Mouse (Mus musculus) Patski (cell line): ENCODE measurements at regions not wholly inside any gene's neighbourhood (a gene's known extent, or its start where the extent isn't known, plus 50 kb on each side); places are given as distances from the start of the nearest gene placed in this dataset.

Source experiments
- ATAC-seq: fragments of 100-300 bp; one replicate; pipeline ENCODE4 v1.8.0; 2021
- CTCF ChIA-PET: fragments of 350-600 bp; sonication (Branson Sonifier 250); formaldehyde crosslinking; loops from one replicate; lab custom pipeline; 2022; ENCODE audit warnings: inconsistent platforms; lab: Charles Lee
- POLR2A ChIA-PET: fragments of 350-600 bp; sonication (Branson Sonifier 250); formaldehyde crosslinking; loops from one replicate; lab custom pipeline; 2022; ENCODE audit warnings: antibody characterized with exemption, inconsistent platforms; lab: Charles Lee
- DNase-seq: peaks from one replicate; pipeline ENCODE4 v3.0.0-alpha.2; 2011; ENCODE audit warnings: low read depth, low spot score
- H3K27me3 ChIP-seq: fragments of 371-371 bp; one replicate; pipeline ENCODE4 v1.5.1; 2021
- CTCF ChIP-seq: fragments of 100-300 bp; IDR thresholded peaks from one replicate; pipeline ENCODE4 v1.5.1; 2021
- in situ Hi-C: fragments of 300-500 bp; cut with MboI; formaldehyde crosslinking; loops from 3 replicates; pipeline ENCODE4 v1.11.1; 2018; ENCODE audit warnings: low pct_unique_long_range_greater_than_20kb, mixed read lengths

DNA sequence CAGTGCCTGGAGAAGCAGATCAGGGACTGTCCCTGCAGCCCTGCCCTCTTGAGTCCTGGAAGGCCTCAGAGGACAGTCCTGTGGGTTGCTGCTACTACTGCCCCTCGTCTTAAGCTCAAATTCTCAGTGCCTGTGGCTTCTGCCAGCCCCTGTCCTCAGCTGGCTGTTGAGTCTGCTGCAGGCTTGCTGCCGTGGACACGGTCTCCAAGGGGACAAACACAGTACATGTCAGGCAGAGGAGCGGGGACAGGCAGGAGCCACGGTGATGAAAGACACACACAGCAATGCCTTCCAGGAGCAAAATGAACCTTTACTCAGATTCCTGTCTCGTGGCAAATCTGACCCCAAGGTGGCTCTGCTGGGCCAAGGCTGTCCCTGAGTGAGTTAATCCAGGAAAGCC lies 107.7 kb downstream of the H2al1j start:
- ATAC-seq (no peak), DNase-seq (no peak)
- no peak for TF ChIP-seq CTCF
- CTCF ChIA-PET: no interaction called here
- in situ Hi-C loops: no loop called here
- peaks cover 5% of the 10 kb centered on the region for H3K27me3 ChIP-seq
- POLR2A ChIA-PET: no interaction called here

DNA sequence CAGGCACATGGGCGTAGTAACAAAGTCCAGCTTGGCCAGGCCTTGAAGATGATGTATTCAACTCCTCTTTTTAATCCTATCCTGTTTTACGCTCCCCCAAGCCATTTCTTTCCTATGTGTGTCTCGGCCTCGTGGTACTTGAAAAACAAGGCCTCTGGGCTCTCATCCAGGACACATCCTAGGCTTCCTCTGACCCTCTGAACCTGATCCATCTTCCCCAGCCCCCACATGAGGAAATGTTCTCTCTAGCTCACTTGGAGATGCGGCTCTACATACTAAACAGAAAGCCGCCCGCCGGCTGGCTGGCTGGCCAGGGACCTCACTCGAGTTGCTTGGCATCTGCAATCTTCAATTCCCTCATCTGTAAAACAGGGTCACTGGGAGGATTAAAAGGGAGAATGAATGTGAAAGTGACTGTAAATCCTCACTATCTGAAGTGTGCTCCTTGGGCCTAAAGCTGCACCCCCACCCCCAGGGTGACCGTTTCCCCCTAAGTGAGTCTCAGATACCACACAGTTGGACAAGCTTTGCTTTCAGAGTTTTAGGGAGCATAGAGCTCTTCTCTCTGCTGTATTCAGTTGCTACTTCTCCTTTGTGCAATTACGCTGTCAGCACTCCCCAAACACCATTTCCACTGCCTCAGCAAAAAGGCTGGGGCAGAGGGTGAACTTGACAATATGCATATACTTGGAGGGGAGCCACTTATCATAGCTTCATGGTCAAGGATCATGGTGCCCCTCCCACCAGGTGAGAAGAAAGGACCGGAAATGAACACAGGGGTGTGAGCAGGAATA lies 109.7 kb downstream of the H2al1j start:
- TF ChIP-seq CTCF: no peak
- POLR2A ChIA-PET: interaction anchor here (0.7 kb wide), 1 partner anchor 174 kb away, joined by 5 read pairs; no protein-coding TSS in a partner anchor
- DNase-seq: no peak
- peaks cover 5% of the 10 kb centered on the region for H3K27me3 ChIP-seq
- in situ Hi-C loops: no loop called here
- no peak for ATAC-seq
- CTCF ChIA-PET: no interaction called here

DNA sequence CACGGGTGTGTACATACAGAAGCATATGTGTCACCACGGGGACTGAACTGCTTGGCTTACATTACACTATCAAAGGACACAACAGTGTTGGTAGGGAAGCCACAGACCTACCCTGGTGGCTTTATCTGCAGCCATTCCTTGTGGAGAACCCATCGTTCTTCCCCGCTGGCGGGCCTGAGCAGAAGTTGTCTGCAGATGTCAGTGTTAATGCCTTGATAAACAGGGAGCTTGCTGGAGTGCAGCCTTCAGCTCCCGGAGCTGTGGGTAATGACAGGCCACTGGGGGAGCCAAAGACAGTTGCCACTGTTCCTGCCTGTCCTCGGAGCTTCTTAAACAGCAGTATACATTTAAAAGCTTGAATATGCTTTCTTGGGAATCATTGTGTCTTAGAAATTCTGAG lies 115.9 kb downstream of the H2al1j start:
- ATAC-seq (no peak), DNase-seq (no peak)
- H3K27me3 ChIP-seq: peaks cover 6% of the 10 kb centered on the region
- ChIA-PET CTCF (interaction anchor here (1.5 to 1.6 kb wide), 2 partner anchors 10 to 11 kb away, joined by 3 to 5 read pairs; no protein-coding TSS in a partner anchor), POLR2A (no interaction called here)
- no peak for TF ChIP-seq CTCF
- in situ Hi-C loops: no loop called here

DNA sequence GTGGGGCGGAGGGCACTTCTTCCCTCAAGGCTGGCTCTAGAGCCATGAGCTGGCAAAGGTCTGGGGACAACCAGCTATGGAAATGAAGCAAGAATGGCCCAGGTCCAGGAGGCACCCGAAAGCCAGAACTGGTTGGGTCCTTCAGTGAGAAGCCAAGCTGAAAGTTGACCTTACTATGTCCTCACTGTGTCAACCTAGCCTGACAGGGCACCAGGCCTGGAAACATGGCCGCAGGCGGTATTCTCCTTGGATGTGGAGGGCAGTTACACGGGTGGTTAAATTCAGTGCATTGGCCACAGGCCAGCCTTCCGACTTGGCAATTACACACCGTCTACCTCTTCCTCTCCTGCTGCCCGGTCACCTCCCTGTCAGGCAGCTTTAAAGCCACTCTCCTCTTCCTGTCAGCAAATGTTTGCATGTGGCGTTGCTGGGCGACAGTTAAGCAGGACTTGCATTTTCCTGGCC lies 116.7 kb downstream of the H2al1j start:
- no peak for TF ChIP-seq CTCF
- in situ Hi-C loops: no loop called here
- POLR2A ChIA-PET: interaction anchor here (0.8 kb wide), 1 partner anchor 9 kb away, joined by 3 read pairs; no protein-coding TSS in a partner anchor
- ATAC-seq (peak; percentile 66), DNase-seq (peak; percentile 71)
- peaks cover 4% of the 10 kb centered on the region for H3K27me3 ChIP-seq
- CTCF ChIA-PET: interaction anchor here (1.5 to 1.6 kb wide), 2 partner anchors 10 to 11 kb away, joined by 3 to 5 read pairs; no protein-coding TSS in a partner anchor

DNA sequence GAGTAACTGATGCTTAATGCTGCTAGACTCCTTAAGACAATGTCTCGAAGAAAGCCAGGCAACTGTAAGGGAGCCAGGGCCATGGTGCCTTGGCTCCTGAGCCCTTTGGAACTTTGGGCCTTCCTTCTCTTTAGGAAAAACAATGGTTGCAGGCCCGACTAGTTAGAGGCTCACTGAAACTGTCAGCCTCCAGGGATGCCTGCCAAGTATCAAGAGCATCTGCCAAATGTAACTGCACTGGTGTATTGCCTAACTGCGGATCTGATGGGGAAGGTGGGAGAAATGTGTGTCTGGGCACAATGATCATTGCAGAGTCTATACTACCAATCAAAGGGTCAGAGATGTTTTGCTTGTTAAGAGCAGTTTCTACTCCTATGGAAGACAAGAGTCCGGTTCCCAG lies 121.1 kb downstream of the H2al1j start:
- in situ Hi-C loops: no loop called here
- DNase-seq (no peak), ATAC-seq (no peak)
- CTCF ChIA-PET: no interaction called here
- TF ChIP-seq CTCF: no peak
- peaks cover 4% of the 10 kb centered on the region for H3K27me3 ChIP-seq
- POLR2A ChIA-PET: no interaction called here

DNA sequence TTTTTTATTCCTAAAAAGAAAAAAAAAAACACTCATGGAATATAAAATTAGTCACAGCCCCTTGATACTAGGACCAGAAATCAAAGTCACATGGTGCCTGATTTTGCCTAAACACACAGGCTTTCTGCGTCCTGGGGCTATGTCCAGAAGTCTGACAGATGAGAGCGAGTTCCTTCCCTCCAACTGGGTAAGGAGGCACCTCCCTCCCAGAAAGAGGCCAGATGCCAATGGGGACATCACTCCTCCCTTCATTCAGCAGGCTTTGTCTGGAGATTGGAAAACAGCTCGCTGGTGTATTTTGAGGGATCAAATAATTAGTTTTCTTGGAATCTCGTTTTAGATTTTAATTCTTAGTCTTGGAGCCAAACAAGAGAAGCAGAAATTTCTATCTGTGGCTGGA lies 130.9 kb downstream of the H2al1j start:
- POLR2A ChIA-PET: no interaction called here
- in situ Hi-C loops: no loop called here
- no peaks in the 10 kb centered on the region for H3K27me3 ChIP-seq
- DNase-seq (no peak), ATAC-seq (no peak)
- CTCF ChIA-PET: no interaction called here
- no peak for TF ChIP-seq CTCF

DNA sequence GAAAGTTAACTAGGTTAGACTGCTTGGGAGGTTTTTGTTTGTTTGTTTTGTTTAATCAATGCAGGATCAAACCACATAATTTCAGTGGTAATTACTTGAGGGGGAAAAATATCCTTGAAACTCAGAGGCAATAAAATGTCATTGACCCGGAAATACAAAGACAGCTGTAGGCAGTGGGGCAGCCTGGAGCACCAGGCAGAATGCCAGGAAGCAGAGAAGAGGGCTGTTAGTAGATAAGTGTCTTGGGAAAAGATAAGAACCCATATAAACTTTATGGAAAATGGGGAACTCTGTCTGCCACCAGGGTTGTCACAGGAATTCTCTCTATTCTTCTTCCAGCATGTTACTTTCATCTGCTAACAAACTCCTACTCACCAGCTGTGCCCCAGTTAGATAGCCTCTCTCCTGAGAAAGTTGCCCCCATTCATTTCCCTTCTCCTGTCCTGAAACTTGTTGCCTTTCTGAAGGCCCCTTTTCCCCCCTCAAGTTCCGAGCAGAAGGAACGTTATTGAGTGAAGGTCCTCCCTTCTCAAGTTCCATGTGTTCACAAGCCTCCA lies 136.4 kb downstream of the H2al1j start:
- ChIA-PET POLR2A (no interaction called here), CTCF (no interaction called here)
- in situ Hi-C loops: no loop called here
- ATAC-seq (no peak), DNase-seq (no peak)
- TF ChIP-seq CTCF: no peak
- peaks cover 6% of the 10 kb centered on the region for H3K27me3 ChIP-seq

DNA sequence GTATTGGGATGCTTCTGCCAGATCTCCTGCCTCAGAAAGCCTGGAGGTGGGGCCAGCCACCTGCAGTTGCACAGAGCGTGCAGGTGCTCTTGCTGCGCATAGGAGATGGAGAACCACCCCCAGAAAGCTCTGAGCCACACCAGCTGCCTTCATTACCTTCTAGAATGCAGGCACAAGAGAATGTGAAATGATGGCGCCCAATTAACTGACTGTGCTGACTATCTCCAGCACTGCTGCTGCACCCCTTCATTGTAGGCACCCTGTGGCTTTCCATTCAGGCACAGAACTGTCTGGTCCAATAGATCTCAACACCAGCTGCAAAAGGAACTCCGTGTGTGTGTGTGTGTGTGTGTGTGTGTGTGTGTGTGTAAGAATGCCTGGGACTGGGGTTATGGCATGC lies 138.6 kb downstream of the H2al1j start:
- in situ Hi-C loops: no loop called here
- no peak for TF ChIP-seq CTCF
- ATAC-seq (no peak), DNase-seq (no peak)
- CTCF ChIA-PET: no interaction called here
- peaks cover 7% of the 10 kb centered on the region for H3K27me3 ChIP-seq
- POLR2A ChIA-PET: interaction anchor here (0.6 kb wide), 1 partner anchor 113 kb away, joined by 7 read pairs; no protein-coding TSS in a partner anchor

DNA sequence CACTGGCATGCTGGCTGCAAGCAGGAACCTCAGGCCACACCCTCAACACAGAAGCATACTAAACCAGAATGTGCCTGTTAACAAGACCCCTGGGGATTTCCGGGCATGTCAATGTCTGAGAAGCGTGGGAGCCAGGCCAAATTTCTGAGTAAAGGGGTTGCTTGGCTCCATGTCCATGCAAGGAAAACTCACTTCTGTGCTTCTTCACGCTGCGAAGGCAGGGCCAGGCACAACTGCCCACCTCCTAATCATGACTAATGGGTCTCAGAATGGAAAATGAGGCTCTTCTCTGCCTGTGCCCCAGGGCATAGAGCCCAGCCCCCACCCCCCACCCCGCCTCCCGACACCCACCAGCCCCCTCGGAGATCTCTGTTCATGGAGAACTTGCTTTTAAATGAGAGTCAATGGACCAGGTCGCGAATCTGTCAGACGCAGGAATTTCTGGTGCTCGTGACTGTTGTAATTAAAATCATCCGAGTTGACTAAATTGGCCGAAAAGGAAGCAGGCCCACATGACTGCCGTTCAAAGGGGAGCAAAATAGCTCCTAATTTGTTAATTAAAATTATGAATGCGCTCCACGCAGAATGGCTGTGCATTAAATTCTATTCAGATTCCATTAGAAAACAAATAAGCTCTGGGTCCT lies 152.2 kb downstream of the H2al1j start:
- no peak for ATAC-seq
- in situ Hi-C loops: no loop called here
- POLR2A ChIA-PET: no interaction called here
- DNase-seq: peak; percentile 35
- H3K27me3 ChIP-seq: peaks cover 9% of the 10 kb centered on the region
- CTCF ChIA-PET: interaction anchor here (0.9 kb wide), 1 partner anchor 9 kb away, joined by 3 read pairs; no protein-coding TSS in a partner anchor
- no peak for TF ChIP-seq CTCF

DNA sequence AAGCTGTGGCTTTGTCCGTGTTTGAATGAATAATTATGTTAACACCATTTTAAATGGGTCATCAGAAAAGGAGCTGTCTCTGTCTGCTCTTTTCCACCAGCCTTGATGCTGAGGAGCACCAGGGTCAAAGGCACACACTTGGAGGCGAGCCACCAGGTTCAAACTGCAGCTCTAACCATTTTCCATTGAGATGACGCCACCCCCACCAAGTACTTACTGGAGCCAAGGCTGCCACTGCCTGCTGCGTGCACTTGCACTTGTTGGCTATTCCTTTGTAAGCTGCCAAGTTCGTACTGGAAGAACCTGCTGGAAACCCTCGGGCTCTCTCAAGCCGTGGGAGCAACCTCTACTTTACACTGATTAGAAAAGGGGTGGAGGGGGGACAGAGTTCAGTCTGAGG lies 154.5 kb downstream of the H2al1j start:
- H3K27me3 ChIP-seq: no peaks in the 10 kb centered on the region
- ATAC-seq: no peak
- in situ Hi-C loops: no loop called here

DNA sequence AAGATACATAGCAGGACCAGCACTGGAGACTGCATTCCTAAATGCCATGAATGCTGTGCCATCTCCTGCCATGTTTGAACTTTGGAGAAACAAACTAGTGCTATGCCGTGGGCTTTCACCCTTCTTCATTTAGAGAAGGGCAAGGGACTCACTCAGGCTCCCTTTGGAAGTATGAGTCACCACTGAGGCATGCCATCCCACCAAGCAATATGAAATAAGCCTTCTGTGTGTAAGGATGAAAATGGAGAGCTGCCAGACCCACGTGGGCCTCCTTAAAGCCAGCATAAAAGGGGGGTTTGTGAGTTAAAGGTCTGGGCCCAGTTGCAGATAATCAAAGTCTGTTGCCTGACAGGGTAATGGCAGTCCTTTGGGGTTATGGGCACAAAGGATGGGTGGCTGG lies 159.0 kb downstream of the H2al1j start:
- no peak for TF ChIP-seq CTCF
- ChIA-PET CTCF (no interaction called here), POLR2A (no interaction called here)
- DNase-seq (no peak), ATAC-seq (no peak)
- in situ Hi-C loops: no loop called here
- peaks cover 8% of the 10 kb centered on the region for H3K27me3 ChIP-seq

More for the DNA sequence above, 154.5 kb downstream of the H2al1j start:
- no peak for TF ChIP-seq CTCF
- CTCF ChIA-PET: no interaction called here
- POLR2A ChIA-PET: no interaction called here
- DNase-seq: no peak
